Mouse (Mus musculus) forebrain, embryonic 14.5 days (tissue): Measurements from ENCODE around the gene Tmem258. TPM values are rescaled to one million over a fixed set of nuclear protein-coding genes. Genes with fewer than 3 reads are reported as not detected.
A peak's percentile ranks its signal among the peaks of the same experiment; 100 is the strongest.

Experiments
- ATAC-seq: fragments of 200-750 bp; cut with Nextera tagmentation; 2 replicates; pipeline ENCODE4 v1.8.0; 2017; ENCODE audit warnings: mild to moderate bottlenecking, moderate library complexity
- DNase-seq: peaks from one replicate; pipeline ENCODE4 v3.0.0-alpha.2; 2015; ENCODE audit warnings: low spot score
- H3K27ac ChIP-seq: fragments of 300-500 bp; sonication (generic); 2 replicates; pipeline ENCODE4 v1.5.1; 2014; ENCODE audit warnings: low read depth, mild to moderate bottlenecking, control low read depth, low read length, moderate library complexity
- H3K27me3 ChIP-seq: fragments of 300-500 bp; sonication (generic); replicated peaks from 2 replicates; pipeline ENCODE4 v1.6.1; 2014; ENCODE audit warnings: low read length, control low read depth, mixed read lengths; ENCODE audit not compliant: control insufficient read depth, insufficient read depth
- H3K36me3 ChIP-seq: fragments of 300-500 bp; sonication (generic); 2 replicates; pipeline ENCODE4 v1.6.1; 2014; ENCODE audit warnings: low read length, control low read depth; ENCODE audit not compliant: control insufficient read depth, insufficient read depth
- H3K4me1 ChIP-seq: fragments of 300-500 bp; sonication (generic); 2 replicates; pipeline ENCODE4 v1.6.1; 2014; ENCODE audit warnings: antibody characterized with exemption, low read length, control low read depth; ENCODE audit not compliant: control insufficient read depth, insufficient read depth
- H3K4me2 ChIP-seq: fragments of 300-500 bp; sonication (generic); 2 replicates; pipeline ENCODE4 v1.6.1; 2014; ENCODE audit warnings: mild to moderate bottlenecking, control low read depth, low read length
- H3K4me3 ChIP-seq: fragments of 300-500 bp; sonication (generic); 2 replicates; pipeline ENCODE4 v1.5.1; 2014; ENCODE audit warnings: low read depth, low read length, control low read depth
- H3K9ac ChIP-seq: fragments of 300-500 bp; sonication (generic); 2 replicates; pipeline ENCODE4 v1.6.1; 2014; ENCODE audit warnings: mild to moderate bottlenecking, low read length, control low read depth, moderate library complexity
- H3K9me3 ChIP-seq: fragments of 300-500 bp; sonication (generic); replicated peaks from 2 replicates; pipeline ENCODE4 v1.6.1; 2016; ENCODE audit warnings: low read length, control low read depth, mixed read lengths; ENCODE audit not compliant: control insufficient read depth
- WGBS: fragments of 180-500 bp; shearing (Covaris S2); extraction: QIAGEN DNeasy Blood & Tissue Kit; methylation state at CpG from one replicate; pipeline ENCODE4 v1.1.7; 2014; 5-methylcytosine and 5-hydroxymethylcytosine counted together
- polyA plus RNA-seq: library from polyadenylated mRNA; unstranded; fragments of >200 nt; fragmentation: Nextera tagmentation; extraction: Ambion mirVana; gene quantifications from 2 replicates; pipeline ENCODE4 v1.2.1, GENCODE M21; 2014

The Tmem258 gene
- polyA plus RNA-seq, 1 experiment from 2014 or later = 505 TPM

DNA sequence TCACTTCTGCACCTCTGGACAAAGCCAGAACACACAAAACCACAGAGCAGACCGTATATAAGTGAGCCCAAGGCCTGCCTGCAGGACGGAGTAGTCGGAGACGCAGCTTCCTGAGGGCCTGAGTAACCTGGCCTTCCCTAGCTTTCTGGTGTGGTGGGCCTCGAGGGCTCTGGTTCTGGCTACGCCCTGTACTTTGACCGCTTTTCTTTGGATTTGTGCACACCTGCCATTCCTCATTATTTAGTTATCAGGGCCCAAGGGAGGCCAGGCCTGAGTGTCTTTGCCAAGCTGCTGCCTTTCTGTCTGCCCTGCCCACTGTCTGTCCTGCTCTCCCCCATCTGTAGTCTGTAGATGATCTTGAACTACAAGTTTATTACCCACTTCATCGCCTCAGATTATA lies 13.9 kb upstream of the Tmem258 start:
- Histone ChIP-seq H3K4me2 (no peak overlapping the region), H3K27me3 (no peaks in the 10 kb centered on the region), H3K36me3 (peaks cover 97% of the 10 kb centered on the region), H3K27ac (no peak overlapping the region), H3K9ac (no peak overlapping the region), H3K4me1 (peaks cover 9% of the 10 kb centered on the region; the same call in 1 of the 2 replicates), H3K9me3 (no peaks in the 10 kb centered on the region), H3K4me3 (no peak overlapping the region)
- 91% methylated on average over 8 of the region's 8 CpGs for WGBS
- ATAC-seq (no peak), DNase-seq (no peak)

DNA sequence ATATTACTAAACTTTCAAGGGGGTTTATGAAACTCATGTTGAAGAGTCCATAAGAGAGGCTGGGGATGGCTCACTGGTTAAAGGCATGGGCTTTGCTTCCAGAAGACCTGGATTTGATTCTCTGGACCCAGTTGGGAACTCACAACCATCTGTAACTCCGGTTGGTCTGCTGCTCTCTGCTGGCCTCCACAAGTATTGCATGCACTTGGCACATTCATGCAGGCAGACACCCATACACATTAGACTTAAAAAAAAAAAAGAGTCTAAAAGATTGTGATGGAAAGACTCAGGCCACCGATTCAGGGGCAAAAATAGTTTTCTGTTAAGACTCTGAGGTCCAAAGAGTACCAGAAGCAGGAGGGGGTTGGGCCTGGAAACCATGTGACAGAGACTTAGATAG lies 13.0 kb upstream of the Tmem258 start:
- Histone ChIP-seq H3K27me3 (no peaks in the 10 kb centered on the region), H3K36me3 (peaks cover 97% of the 10 kb centered on the region), H3K4me1 (peaks cover 5% of the 10 kb centered on the region; the same call in 1 of the 2 replicates), H3K9me3 (no peaks in the 10 kb centered on the region), H3K4me2 (no peak overlapping the region), H3K4me3 (no peak overlapping the region), H3K9ac (no peak overlapping the region), H3K27ac (no peak overlapping the region)
- ATAC-seq (peak; percentile 15; the same call in 1 of the 2 replicates), DNase-seq (peak; percentile 75)
- WGBS = 55% methylated on average over 2 of the region's 2 CpGs

GRCm38 (mm10) chr19:10191326-10191725 lies 12.5 kb upstream of the Tmem258 start:
- Histone ChIP-seq H3K4me1 (no peaks in the 10 kb centered on the region), H3K9me3 (no peaks in the 10 kb centered on the region), H3K9ac (no peak overlapping the region), H3K4me3 (no peak overlapping the region), H3K36me3 (peaks cover 97% of the 10 kb centered on the region), H3K27ac (no peak overlapping the region), H3K27me3 (no peaks in the 10 kb centered on the region), H3K4me2 (no peak overlapping the region)
- no peak for DNase-seq
- ATAC-seq = no peak
- 76% methylated on average over 7 of the region's 7 CpGs for WGBS

DNA sequence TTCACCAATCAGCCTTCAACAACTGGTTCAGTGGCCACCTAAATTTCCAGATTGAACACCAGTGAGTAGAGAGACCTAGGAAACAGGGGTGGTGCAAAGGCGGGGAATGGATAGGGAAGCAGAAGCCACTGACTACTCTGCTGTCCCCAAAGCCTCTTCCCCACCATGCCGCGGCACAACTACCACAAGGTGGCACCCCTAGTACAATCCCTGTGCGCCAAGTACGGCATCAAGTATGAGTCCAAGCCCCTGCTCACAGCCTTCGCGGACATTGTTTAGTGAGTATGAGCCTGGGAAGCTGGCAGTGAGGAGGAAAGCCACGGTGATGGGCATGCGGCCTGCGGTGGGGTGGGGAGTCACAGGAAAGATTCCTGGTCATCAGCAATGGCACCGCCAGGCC lies 9.5 kb upstream of the Tmem258 start:
- no peak overlapping the region for H3K4me3 ChIP-seq
- ATAC-seq (no peak), DNase-seq (no peak)
- H3K9ac ChIP-seq = no peak overlapping the region
- no peaks in the 10 kb centered on the region for H3K4me1 ChIP-seq
- no peak overlapping the region for H3K4me2 ChIP-seq
- no peaks in the 10 kb centered on the region for H3K9me3 ChIP-seq
- WGBS = 84% methylated on average over 11 of the region's 11 CpGs
- H3K27me3 ChIP-seq = no peaks in the 10 kb centered on the region
- no peak overlapping the region for H3K27ac ChIP-seq
- H3K36me3 ChIP-seq = peaks cover 85% of the 10 kb centered on the region

- Histone ChIP-seq H3K4me3 (no peak overlapping the region), H3K4me1 (no peaks in the 10 kb centered on the region), H3K4me2 (no peak overlapping the region), H3K9ac (no peak overlapping the region), H3K27ac (no peak overlapping the region), H3K27me3 (no peaks in the 10 kb centered on the region), H3K36me3 (peaks cover 85% of the 10 kb centered on the region), H3K9me3 (no peaks in the 10 kb centered on the region)
- DNase-seq (no peak), ATAC-seq (no peak)
- WGBS = 72% methylated on average over 5 of the region's 5 CpGs
Observed at GRCm38 (mm10) chr19:10195252-10195651, 8.6 kb upstream of the Tmem258 start.

DNA sequence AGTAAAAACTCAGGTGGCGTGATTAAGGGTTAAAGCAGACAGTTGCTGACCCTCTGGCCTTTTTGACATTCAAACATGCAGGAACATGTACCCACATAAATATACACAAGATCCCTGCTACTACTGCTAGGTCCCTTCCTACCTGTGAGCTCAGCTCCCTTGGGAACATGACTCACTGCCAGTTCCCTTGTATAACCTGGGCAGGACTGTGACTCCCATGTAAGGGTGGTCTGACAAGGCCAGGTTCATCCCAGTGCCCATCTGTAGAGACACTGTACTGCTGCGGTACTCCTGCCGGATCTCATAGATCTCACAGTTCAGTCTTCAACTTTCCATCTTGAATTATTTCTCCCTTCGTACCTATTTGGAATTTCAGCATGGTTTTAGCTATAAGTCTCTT lies 6.7 kb upstream of the Tmem258 start:
- DNase-seq = no peak
- H3K9ac ChIP-seq = no peak overlapping the region
- WGBS = 91% methylated on average over 4 of the region's 4 CpGs
- no peak overlapping the region for H3K4me2 ChIP-seq
- no peak for ATAC-seq
- H3K27ac ChIP-seq = no peak overlapping the region
- no peaks in the 10 kb centered on the region for H3K4me1 ChIP-seq
- H3K9me3 ChIP-seq = no peaks in the 10 kb centered on the region
- no peak overlapping the region for H3K4me3 ChIP-seq
- H3K36me3 ChIP-seq = peaks cover 77% of the 10 kb centered on the region
- H3K27me3 ChIP-seq = no peaks in the 10 kb centered on the region

GRCm38 (mm10) chr19:10198286-10198685 lies 5.5 kb upstream of the Tmem258 start:
- no peaks in the 10 kb centered on the region for H3K9me3 ChIP-seq
- H3K4me2 ChIP-seq = no peak overlapping the region
- 69% methylated on average over 2 of the region's 2 CpGs for WGBS
- peaks cover 7% of the 10 kb centered on the region for H3K4me1 ChIP-seq
- H3K36me3 ChIP-seq = peaks cover 65% of the 10 kb centered on the region
- no peak for DNase-seq
- H3K27ac ChIP-seq = no peak overlapping the region
- H3K4me3 ChIP-seq = no peak overlapping the region
- no peak overlapping the region for H3K9ac ChIP-seq
- H3K27me3 ChIP-seq = no peaks in the 10 kb centered on the region
- ATAC-seq = no peak

- Histone ChIP-seq H3K9me3 (no peaks in the 10 kb centered on the region), H3K27me3 (no peaks in the 10 kb centered on the region), H3K4me1 (peaks cover 7% of the 10 kb centered on the region), H3K4me3 (no peak overlapping the region), H3K36me3 (peaks cover 61% of the 10 kb centered on the region), H3K27ac (no peak overlapping the region), H3K9ac (no peak overlapping the region), H3K4me2 (no peak overlapping the region)
- 29% methylated on average over 3 of the region's 3 CpGs for WGBS
- peak; percentile 89 for DNase-seq
- ATAC-seq = peak; percentile 55
Observed at GRCm38 (mm10) chr19:10198723-10199122, 5.1 kb upstream of the Tmem258 start.

- peak overlapping the region; percentile 65 for H3K4me2 ChIP-seq
- no peaks in the 10 kb centered on the region for H3K9me3 ChIP-seq
- H3K36me3 ChIP-seq = peaks cover 47% of the 10 kb centered on the region
- peak overlapping the region; percentile 77 for H3K4me3 ChIP-seq
- WGBS = 1% methylated on average over 23 of the region's 23 CpGs
- peaks cover 13% of the 10 kb centered on the region for H3K4me1 ChIP-seq
- ATAC-seq (no peak; the same call in 1 of the 2 replicates), DNase-seq (peak; percentile 31)
- no peaks in the 10 kb centered on the region for H3K27me3 ChIP-seq
- H3K27ac ChIP-seq = peak overlapping the region; percentile 29; the same call in 1 of the 2 replicates
- peak overlapping the region; percentile 75 for H3K9ac ChIP-seq
Observed at GRCm38 (mm10) chr19:10203146-10203847, 517 bp upstream of the Tmem258 start.
